8 mouse cellular contexts compared by ENCODE assay signal in the genomic region with DNA sequence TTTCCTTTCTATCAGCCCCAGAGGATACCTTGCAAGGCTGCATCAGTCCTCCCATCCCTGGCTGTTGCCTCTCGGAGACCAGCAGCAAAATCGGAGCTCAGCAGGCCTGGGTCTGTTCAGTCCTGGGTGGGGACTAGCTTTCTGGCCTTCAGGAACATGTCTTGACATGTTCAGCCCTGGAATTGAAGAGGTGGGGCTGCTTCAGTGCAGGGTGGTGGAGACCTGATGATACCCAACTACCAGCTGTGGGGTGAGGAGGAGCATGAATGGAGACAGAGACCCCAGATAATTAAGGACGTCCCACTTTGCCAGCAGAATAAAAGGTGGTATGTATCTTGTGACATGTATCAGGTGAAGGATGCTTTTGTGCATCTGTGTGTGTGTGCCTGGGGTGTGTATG. TPM values are rescaled to one million over a fixed set of nuclear protein-coding genes. Genes with fewer than 3 reads are reported as not detected.
A peak's percentile ranks its signal among the peaks of the same experiment; 100 is the strongest.
DNase-seq lines count a peak whose midpoint lies in the region; ATAC-seq and TF ChIP-seq lines count a peak whose summit lies in the region.

A gene (plus strand): TSS at position 201 of the 400 bp plus-strand sequence.

- no peak for ATAC-seq in megakaryocyte, adult 5-6 weeks (ENCODE audit: poor library complexity, severe bottlenecking)
- ATAC-seq in neural tube, embryonic 14.5 days (ENCODE audit: low read depth), result no peak

- peaks cover 7% of the 10 kb centered on the region; the same call in 1 of the 2 replicates for H3K9me3 ChIP-seq in megakaryocyte, embryonic 14.5 days
- no peaks in the 10 kb centered on the region for H3K9me3 ChIP-seq in neural tube, embryonic 14.5 days (ENCODE audit: control insufficient read depth, low read length)

- no peak for TF ChIP-seq POLR2A in brain, embryonic 14.5 days (IDR thresholded peaks at IDR 0.05; ENCODE audit: borderline replicate concordance, extremely low read depth, insufficient read depth, insufficient read length, poor library complexity, severe bottlenecking)

- H3K27me3 ChIP-seq in megakaryocyte, embryonic 14.5 days (replicated peaks), result no peaks in the 10 kb centered on the region
- no peaks in the 10 kb centered on the region; the same call in 1 of the 2 replicates for H3K27me3 ChIP-seq in neural tube, embryonic 14.5 days (ENCODE audit: control insufficient read depth, insufficient read depth, low read length)

- DNase-seq in brain, embryonic 14.5 days (ENCODE audit: low read depth), result no peak
- no peak for DNase-seq in heart, adult 18-20 months
- no peak for DNase-seq in left cerebral cortex, adult 8-10 months (ENCODE audit: low spot score in 2 of 2)
- no peak for DNase-seq in natural killer cell, adult 2 months (ENCODE audit: low spot score in 2 of 2)
- no peak for DNase-seq in spleen, adult 12 weeks (ENCODE audit: low spot score)

- WGBS in neural tube, embryonic 14.5 days, result 74% methylated on average over 3 of the region's 3 CpGs

- H3K4me2 ChIP-seq in neural tube, embryonic 14.5 days (ENCODE audit: low read depth, low read length), result no peak within 1 kb of the TSS

- peak within 1 kb of the TSS; percentile 80 for H3K4me3 ChIP-seq in megakaryocyte, embryonic 14.5 days (replicated peaks)
- no peak within 1 kb of the TSS for H3K4me3 ChIP-seq in neural tube, embryonic 14.5 days (ENCODE audit: low read depth, low read length)

- H3K27ac ChIP-seq in neural tube, embryonic 14.5 days (ENCODE audit: low read depth, low read length), result no peak within 1 kb of the TSS

- H3K36me3 ChIP-seq in megakaryocyte, embryonic 14.5 days (replicated peaks; ENCODE audit: low read length), result peaks cover 13% of the 10 kb centered on the region
- H3K36me3 ChIP-seq in neural tube, embryonic 14.5 days (ENCODE audit: control insufficient read depth, insufficient read depth, low read length), result no peaks in the 10 kb centered on the region

- H3K4me1 ChIP-seq in megakaryocyte, embryonic 14.5 days, result peaks cover 37% of the 10 kb centered on the region
- H3K4me1 ChIP-seq in neural tube, embryonic 14.5 days (ENCODE audit: control insufficient read depth, insufficient read depth, low read length), result peaks cover 12% of the 10 kb centered on the region; the same call in 1 of the 2 replicates

- H3K9ac ChIP-seq in neural tube, embryonic 14.5 days (replicated peaks; ENCODE audit: low read depth, low read length), result no peak within 1 kb of the TSS

- no peak for TF ChIP-seq CTCF in brain, embryonic 14.5 days (IDR thresholded peaks at IDR 0.05; ENCODE audit: borderline replicate concordance, extremely low read depth, insufficient read depth, insufficient read length)

RNA-seq across cellular contexts. Expression of the gene that starts here (rescaled TPM):
- polyA plus RNA-seq in megakaryocyte, embryonic 14.5 days (2012; ENCODE audit: insufficient read depth, low replicate concordance), result 228 and 253 TPM in 2 replicates
- total RNA-seq in megakaryocyte, adult 5-6 weeks (2015), result 19.9 and 22.6 TPM in 2 replicates
- 3.7 and 5.8 TPM in 2 replicates for total RNA-seq in megakaryocyte, adult 5-6 weeks (2017)
- polyA plus RNA-seq in brain, embryonic 14.5 days (2012; rRNA removed), result 23.9 and 28.9 TPM in 2 replicates
- total RNA-seq in heart, adult 18-20 months (2021), result 100 to 1,000 TPM; 101 to 149 TPM
- total RNA-seq in left cerebral cortex, adult 8-10 months (2022), result 10 to 100 TPM; 18.9 to 27.0 (median 19.5) TPM
- 59.8 and 81.1 TPM in 2 replicates for polyA plus RNA-seq in neural tube, embryonic 14.5 days (2014; fragmentation: Nextera tagmentation; extraction: Ambion mirVana)
